Mouse (Mus musculus) urinary bladder, postnatal 4 days (tissue): ENCODE results near the gene Anxa6.

Experiments used
- DNase-seq, 2 experiments: peaks; one replicate each; pipeline ENCODE4 v3.0.0; 2021 to 2022; ENCODE audit warnings: low spot score in 2 of 2

Anxa6 gene

DNA sequence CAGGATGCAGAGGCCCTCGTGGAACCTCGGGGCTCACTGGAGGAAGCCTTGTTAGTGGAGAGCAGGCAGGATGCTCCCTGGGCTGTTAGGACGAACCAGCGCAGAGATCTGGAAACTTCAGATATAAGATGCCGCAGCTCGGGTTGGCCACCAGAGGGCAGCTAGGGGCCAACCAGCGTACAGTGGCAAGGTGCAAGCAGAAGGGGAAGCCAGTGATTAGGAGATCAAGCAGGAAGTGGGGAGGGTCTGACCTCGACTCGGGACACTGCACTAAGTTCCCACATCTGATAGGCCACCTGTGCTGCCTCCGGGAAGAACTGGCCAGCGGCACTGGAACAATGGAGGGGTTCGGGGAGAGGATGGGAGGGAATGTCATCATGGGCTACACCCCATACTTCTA, 35.0 kb downstream of the Anxa6 start:
- peak in 1 of 2 experiments; percentile 52 for DNase-seq

DNA sequence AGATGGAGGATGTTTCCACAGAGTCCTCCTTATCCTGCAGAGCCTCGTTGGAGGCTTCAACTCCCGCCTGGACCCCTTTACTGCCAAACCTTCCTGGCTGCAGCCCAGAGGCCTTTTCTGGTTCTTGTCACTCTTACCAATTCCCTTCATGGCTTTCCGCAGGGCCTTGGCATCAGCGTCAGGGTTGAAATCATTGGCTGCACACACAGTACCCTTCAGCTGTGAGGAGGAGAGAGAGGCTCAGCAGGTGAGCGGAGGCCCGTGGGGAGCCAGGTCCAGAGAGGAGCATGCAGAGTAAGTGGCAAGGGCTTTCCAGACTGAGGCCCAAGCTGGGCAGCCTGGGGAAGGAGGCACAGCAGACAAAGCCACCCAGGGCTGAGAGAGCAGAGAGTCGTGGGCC, 37.1 kb downstream of the Anxa6 start:
- DNase-seq: no peak

DNA sequence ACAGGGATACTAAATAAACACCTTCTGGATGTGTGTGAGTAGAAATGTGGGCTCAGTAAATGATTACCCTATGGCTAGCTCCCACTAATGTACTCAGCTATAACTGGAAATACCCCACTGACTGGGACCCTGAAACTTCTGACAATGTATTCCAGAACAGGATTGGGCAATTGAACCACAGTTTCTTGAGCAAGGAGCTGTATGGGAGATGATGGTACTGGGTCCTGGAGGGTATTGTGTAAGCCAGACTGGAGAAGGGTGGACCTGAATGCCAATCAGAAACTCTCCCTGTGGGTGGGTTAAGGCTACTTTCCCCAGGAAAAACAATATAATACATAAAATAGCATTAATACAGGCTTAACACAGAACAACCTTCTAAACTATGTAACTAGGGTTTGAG, 43.3 kb downstream of the Anxa6 start:
- no peak for DNase-seq

DNA sequence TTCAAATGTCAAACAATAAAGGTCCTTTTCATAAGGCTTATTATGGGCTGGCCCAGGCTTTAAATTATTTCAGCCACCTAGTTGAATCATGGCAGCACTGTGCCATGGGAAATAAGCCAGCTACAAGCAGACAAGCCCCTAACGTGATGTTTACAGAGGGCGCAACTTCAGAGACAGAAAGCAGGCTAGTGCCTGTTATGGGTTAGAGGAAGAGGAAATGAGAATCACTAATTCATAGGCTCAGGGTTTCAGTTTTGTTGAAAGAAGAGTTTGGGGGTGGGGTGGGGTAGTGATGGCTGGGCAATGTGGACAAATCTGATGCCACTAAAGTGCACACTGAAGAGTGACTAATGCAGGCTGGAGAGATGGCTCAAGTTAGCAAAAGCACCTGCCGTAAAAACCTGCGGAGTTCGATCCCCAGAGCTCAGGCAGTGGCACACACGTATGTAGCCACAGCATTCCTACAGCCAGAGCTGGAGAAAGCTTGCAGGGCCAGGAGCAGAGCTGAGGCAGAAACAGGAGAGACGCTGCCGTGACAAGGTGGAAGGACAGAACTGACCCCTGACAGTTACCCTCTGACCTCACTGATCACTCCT, 44.4 kb downstream of the Anxa6 start:
- DNase-seq: no peak

DNA sequence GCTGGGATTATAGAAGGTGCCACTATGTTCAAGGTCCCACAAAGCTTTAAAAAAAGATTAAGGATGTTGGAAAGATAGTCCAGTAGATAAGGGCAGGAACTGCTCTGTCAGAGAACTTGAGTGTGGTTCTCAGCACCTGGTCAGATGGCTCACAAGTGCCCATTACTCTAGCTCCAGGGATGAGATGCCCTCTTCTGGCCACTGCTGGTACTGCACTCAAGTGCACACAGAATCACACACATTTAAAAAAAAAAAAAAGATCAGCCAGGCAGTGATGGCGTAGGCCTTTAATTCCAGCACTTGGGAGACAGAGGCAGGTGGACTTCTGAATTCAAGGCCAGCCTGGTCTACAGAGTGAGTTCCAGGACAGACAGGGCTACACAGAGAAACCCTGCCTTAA, 45.3 kb downstream of the Anxa6 start:
- DNase-seq: no peak

DNA sequence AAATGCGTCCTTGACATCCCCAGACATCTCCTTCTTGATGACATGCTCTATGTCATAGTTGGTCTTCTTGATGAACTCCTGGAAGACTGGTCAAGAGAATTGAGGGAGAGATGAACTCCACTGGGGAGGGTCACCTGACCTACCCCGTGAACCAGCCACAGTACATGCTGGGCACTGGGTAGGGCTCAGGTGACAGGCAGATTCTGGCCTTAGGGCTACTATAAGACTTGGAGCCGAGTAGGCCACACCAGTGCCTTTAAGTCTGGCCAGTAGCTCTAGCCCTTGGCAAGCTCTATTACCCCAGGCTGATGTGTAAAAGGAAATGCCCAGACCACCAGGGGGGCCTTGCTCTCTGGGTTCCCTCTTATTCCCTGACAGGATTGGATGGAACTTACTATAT, 48.2 kb downstream of the Anxa6 start:
- no peak for DNase-seq

DNA sequence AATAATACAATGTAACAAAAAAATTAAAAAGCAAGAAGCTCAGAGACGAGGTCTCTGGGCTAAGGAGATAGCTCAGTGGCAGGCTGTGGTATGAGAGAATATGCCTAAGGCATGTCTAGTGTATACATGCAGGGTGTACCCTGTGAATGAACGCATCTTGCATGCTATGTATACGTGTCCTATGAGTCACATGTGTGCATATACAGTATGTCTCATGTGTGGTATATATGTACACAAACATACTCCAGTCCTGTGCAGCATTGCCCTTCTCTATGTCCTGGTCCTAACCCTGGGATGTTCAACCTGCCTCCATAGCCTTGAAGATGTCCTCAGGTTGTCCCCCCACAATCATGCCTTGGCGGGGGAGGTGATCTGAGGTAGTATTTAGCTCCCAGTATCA, 48.7 kb downstream of the Anxa6 start:
- DNase-seq: no peak

DNA sequence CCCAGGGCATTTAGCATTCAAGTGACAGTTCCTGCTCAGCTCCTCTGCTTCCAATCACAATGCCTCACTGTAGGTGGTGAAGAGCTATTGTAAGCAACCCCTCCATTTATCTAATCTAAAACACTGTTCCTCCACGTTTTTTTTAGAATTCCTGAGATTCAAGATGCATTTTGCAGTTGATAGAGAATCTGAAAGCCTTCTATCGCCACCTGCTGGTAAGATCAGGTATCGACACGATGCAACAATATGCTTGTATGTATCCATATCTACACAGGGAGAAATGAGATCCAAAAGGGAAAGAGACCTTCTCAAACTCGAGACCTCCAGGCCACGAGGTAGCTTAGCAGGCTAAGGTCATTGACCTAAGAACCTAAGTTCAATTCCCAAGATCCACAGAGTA, 49.2 kb downstream of the Anxa6 start:
- DNase-seq: peak in 1 of 2 experiments; percentile 81

DNA sequence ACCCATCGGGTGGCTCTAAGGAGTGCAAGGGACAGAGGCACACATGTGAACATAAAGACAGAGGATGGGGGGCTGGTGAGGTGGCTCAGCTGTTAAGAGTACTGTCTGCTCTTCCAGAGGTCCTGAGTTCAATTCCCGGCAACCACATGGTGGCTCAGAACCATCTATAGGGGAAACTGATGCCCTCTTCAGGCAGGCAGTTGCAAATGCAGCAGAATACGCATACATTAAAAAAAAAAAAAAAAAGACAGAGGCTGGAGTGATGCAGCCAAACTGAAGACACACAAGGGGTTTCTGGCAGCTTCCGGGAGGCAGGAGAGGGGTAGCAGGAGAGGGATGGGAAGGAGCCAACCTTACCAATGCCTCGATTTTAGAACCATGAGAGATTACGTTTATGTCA, 50.7 kb downstream of the Anxa6 start:
- no peak for DNase-seq

DNA sequence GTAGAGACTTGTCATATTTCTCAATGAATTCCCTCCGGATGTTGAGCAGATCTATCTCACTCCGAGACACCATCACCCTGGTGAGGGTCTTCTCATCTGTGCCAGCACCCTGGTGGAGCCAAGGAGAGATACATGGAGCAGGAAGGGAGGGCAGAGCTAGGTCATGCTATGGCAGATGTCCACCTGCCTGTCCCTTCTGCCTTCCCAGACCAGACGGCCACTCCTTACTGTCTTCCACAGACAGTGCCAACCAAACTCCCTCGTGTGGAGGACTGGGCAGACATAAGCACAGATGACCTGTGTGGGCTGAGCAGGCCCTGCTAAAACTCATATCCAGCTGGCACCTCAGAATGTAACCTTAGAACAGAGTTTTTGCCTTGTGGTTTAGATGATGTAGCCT, 51.6 kb downstream of the Anxa6 start:
- DNase-seq: no peak

DNA sequence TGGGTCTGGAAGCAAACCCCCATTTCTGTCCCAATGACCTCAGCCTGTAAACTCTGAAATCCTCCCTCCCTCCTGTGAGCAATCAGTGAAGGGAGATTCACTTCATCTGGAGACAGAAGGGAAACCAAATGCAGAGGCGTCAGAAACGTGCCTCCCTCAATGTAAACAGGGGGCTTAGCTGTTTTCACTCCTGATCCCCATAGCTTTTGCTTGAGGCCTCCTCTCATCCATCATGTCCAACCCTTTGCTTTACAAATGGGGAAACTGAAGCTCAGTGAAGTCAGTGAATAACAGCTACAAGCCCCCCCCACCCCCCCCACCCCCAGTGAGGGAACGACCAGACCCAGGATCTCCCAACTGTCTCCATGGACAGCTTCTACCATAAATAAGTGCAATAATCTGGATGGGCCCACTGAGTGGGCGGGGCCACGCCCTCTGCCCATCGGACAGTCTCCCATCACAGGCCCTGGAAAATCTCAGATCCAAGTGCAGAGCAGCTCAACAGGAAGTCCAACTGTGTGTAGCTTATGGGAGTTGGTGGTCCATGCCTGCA, 55.8 kb downstream of the Anxa6 start:
- DNase-seq: no peak

DNA sequence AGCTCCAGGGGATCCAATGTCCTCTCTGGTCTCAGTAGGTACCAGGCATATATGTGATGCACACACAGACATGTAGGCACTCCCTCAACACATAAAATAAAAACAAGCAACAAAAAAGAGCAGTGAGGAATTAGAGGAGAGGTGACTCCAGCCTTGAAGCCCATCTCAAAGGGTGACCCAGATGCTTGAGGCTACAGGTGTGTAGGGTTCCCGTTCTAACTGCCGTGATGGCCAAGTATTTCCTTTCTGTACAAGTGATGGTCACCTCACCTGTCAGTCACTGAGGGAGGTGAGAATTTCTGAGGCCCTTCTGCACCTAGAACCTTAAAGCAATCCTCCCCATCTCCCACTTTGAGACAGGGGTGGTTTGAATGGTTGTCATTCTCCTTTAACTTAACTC, 56.9 kb downstream of the Anxa6 start:
- no peak for DNase-seq

DNA sequence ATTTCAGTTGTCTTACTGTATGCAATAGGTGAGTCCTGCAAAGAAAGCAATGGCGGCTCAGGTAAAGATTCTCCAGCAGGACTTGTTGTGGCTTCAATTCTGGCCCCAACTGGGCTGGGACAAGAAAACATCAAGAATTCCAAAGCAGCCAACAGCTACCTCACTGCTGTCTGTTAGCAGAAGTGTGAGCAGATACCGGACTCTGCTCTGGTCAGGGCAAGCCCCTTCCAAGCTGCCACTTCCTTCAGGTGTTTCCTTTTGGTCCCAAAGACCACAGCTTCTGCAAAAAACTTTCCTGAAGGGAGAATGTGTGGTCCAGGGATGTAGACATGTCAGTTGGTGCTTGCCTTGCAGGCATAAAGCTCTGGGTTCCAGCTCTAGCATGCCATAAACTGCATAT, 57.5 kb downstream of the Anxa6 start:
- DNase-seq: no peak

DNA sequence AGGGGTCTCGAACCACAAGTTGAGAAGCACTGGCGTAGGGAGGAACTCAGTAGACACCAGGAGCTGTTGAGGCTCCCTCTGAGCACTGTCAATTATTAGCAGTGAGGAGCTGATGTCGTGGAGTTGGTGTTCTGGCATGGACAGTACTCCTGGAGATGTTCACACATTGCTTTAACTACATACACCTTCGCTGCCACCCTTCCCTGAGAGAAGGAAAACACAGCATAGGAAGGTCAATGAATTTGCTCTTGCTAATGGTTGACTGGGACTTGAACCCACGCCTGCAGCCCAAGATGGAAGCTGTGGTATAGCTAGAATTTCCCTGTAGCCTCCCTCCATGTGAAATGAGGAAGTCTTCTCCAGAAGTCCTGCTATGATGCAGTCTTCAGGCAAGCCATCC, 57.9 kb downstream of the Anxa6 start:
- no peak for DNase-seq

DNA sequence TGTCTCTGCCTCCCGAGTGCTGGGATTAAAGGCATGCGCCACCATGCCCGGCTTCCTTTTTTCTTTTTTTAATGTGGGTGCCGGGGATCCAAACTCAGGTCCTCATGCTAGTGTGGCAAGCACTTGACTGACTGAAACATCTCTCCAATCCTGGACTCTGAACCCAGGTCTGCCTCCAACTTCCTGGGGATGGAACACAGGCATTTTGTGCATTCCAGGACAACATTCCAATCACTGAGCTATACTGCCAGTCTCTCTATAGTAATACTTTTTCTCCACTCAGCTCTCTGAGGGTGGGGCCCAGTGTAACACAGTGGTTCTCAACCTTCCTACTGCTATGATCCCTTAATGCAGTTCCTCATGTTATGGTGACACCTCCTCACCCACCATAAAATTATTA, 58.6 kb downstream of the Anxa6 start:
- no peak for DNase-seq

DNA sequence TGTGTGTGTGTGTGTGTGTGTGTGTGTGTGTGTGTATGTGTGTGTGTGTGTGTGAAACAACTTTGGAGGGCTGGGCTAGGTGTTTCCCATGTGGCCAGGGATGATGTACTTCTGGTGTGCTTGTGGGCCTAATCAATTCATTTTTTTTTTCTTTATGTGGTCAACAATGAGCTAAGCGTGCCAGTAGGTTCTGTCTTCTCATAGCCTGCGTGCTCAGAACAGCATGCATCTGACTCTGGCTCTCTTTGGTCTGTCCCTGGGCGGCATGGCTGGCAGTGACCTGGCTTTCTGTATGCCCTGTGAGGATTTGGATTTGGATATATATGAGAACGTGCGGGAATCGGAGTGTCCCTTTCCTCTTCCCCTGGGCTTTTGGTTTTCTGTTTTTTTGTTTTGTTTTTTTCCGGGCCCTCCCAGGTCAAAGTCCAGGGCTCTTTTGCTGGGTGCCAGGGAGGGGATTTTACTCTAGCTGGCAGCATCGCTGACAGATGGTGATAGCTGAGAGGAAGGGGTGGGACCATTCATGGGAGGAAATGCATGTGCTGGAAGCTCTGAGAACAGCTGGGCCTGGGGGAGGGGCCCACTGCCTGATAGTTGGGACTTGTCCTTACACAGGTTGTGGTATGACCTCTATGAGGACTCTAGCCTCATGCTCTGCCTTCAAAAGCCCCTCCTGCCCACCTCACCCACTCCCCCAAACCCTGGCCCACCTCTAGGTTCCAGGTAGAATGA, 59.6 kb downstream of the Anxa6 start:
- DNase-seq: peak in 1 of 2 experiments; percentile 39

DNA sequence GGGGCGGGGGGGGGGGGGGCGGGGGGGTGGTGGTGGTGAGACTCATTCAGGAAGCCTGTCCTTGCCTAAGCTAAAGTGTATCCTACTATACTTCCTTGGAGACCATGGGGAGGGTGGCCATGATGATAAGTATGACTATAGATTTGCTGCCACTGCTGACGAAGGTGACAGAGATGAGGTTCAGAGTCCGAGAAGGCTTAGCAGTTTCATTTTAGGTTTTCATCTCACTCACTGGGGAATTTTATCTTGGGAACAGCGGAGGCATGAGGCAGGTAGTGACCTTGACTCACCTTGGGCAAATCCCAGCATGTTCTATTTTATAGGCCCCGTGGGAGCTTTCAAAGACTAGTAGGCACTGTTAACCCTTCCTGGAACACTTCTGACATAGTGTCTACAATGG, 60.5 kb downstream of the Anxa6 start:
- no peak for DNase-seq

DNA sequence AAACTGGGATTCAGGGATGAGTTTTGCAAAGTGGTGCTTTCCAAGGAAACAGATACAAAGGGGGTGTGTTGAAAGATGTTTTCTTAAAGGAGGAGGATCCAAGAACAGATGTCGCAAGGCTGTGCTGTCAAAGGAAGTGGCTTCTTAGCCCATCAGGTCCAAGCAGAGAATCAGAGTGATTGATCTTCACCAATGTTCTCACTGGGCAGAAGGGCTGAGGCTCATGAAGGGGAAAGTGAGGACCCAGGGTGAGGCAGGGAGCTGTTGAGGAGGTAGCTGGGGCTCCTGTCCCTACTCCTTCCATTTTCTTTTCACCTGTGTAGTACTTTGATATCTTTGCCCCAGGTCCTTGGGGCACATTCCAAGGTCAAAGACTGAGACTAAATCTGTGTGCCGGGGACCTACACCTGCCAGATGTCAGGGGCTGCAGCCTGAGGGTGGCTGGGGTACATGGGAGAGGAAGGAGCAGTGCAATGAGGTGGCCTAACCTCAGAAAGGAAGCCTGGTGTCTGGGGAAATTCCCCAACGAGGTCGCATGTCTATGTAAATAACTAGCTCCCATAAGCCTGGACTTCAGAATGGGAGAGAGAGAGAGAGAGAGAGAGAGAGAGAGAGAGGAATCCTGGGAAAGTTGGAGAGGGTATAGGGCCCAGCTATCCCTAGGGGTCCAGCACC, 61.1 kb downstream of the Anxa6 start:
- no peak for DNase-seq

DNA sequence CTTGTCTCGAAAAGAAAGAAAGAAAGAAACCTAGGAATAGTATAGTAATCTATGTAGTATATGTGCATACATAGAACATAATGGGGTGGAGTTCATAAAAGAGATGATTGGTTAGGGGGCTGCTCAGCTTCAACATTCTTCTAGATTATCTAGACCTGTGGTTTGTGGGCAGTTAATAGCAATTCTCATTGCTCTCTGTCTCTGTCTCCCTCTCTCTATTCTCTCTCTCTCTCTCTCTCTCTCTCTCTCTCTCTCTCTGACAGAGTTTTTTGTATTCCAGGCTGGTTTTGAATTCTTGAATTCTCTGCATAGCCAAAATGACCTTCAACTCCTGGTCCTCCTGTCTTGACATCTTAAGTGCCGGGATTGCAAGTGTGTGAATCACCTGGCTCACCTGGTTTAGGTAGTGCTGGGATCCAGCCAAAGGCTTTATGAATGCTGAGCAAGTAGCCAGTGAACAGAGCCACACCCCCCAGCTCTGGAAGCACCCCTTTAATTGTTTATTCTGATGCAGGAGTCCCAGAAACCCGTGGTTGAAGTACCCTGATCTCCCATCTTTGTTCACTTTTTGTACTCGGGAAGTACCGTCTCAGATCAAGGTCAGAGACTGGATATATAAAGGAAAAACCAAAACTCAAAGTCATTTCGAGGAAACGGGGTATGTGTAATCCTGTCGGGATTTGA, 61.7 kb downstream of the Anxa6 start:
- DNase-seq: no peak

DNA sequence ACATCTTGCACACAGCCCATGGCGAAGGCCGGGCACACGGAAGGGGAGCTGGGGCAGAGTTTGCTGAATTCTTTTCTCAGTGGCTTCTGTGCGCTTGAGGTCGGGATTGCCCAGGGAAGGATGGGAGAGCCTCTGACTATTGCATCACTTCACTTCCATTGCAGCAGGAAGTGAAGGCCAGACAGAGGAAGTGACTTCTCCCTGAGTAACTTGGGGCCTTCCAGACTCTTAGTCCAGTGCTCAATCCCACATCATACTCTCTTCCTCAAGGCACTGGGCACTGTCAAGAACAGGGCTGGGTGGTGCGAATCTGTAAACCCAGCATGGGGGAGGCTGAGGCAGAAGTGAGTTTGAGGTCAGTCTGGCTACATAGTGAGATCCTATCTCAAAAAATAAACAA, 68.0 kb downstream of the Anxa6 start:
- no peak for DNase-seq

DNA sequence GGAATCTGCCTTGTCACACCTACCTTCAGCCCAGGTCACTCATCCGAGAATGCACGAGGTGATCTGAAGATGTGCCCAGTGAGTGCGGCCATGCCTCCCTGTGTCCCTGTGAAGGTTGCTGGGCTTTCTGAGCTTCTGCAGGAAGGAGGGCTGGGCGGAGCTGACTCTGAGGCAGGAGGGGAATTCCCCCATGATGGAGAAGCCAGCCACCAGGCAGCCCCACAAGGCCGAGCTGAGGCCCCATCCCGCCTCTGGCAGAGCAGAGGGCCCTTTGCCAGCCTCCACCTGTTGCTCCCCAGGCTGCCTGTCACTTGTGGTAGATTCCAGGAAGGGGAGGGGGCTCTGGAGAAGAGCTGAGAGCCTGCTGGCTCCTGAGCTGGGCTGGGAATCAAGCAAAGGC, 70.4 kb downstream of the Anxa6 start, which contains the start of gene Tnip1:
Gene Tnip1, minus strand, starts transcription at position 108 of the 400 bp plus-strand sequence.
- peak in 1 of 2 experiments; percentile 35 for DNase-seq

DNA sequence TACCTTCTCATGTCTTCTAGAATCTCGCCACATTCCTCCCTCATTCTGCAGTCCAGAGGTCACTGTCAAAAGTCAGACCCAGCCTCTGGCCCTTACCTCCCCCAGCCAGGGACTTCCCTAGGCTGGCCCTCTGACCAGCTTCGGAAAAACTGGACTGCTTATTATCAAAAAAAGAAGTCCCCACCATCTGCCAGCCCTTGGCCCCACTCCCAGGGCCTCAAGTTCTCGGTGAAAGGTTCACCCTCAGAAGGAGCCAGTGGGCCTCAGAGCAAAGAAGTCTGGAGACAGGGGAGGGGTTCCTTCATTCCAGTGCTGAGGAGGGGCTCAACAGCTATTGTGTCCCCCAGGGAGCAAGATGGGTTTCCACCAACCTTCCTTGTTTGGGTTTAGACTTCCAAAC, 71.3 kb downstream of the Anxa6 start:
- no peak for DNase-seq
